Mouse (Mus musculus): ENCODE measurements at regions not wholly inside any gene's neighbourhood (a gene's known extent, or its start where the extent isn't known, plus 50 kb on each side); places are given as distances from the start of the nearest gene placed in this dataset.

DNA sequence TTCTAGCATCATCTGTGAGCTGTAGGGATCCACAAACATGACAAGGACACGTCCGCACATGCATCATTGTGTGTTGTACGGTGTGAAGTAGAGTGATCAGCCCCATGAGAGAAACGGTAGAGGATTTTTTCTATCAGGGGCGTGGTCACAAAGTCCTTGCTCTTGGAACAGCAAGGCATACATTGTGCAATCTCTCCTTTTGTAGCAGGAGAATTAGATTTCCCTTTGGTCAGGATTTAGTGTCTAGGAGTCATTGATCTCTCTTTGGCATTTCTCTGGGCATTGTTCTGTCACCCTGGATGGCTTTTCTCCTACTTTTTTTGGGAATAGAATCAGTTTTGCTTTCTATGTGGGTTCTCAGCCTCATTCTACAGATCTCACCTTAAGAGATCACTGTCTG, 511.3 kb downstream of the Irx1 start:
- Histone ChIP-seq H3K4me2 (replicated peaks; ENCODE audit: low read depth, low read length) (no peak overlapping the region), H3K36me3 (ENCODE audit: insufficient read depth, low read length) (no peaks in the 10 kb centered on the region), H3K4me1 (ENCODE audit: insufficient read depth, low read depth, low read length) (no peaks in the 10 kb centered on the region), H3K27ac (ENCODE audit: low read length) (no peak overlapping the region), H3K27me3 (replicated peaks; ENCODE audit: insufficient read depth, low read length) (no peaks in the 10 kb centered on the region), H3K9me3 (ENCODE audit: low read length) (no peaks in the 10 kb centered on the region), H3K4me3 (ENCODE audit: low read depth, low read length) (no peak overlapping the region), H3K9ac (replicated peaks; ENCODE audit: low read depth) (no peak overlapping the region)
- 81% methylated on average over 5 of the region's 5 CpGs for WGBS
- no peak for DNase-seq (ENCODE audit: low spot score)
- no peak for ATAC-seq
- TF ChIP-seq EP300 (IDR thresholded peaks at IDR 0.05) = no peak
- no peak for TF ChIP-seq CTCF (IDR thresholded peaks at IDR 0.05)

DNA sequence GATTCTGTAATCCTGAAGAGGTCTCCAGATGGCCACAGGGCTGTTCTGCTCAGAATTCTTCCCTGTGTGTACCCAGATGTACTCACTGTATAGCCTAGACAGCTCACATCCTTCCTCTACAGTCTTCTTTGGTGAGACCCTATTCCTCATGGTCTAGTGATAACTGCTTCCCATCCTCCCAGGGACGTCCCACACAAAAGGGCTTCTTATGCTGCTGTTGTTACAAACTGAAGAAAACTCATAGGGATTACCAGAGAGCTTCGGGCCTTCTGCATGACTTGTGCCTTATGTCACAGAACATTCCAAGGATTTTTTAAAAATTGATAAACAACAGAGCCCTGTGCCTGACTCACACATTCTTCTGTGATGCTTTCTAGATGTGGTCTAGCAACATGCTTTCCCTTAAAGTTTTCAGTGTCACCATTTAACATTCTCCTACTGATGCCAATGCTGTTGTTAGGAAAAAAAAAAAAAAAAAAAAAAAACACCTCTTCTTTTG, 525.9 kb downstream of the Irx1 start:
- Histone ChIP-seq H3K27me3 (replicated peaks; ENCODE audit: insufficient read depth, low read length) (no peaks in the 10 kb centered on the region), H3K9ac (replicated peaks; ENCODE audit: low read depth) (no peak overlapping the region), H3K36me3 (ENCODE audit: insufficient read depth, low read length) (no peaks in the 10 kb centered on the region), H3K9me3 (ENCODE audit: low read length) (no peaks in the 10 kb centered on the region), H3K27ac (ENCODE audit: low read length) (no peak overlapping the region), H3K4me2 (replicated peaks; ENCODE audit: low read depth, low read length) (no peak overlapping the region), H3K4me3 (ENCODE audit: low read depth, low read length) (no peak overlapping the region), H3K4me1 (ENCODE audit: insufficient read depth, low read depth, low read length) (no peaks in the 10 kb centered on the region)
- no peak for DNase-seq (ENCODE audit: low spot score)
- 32% methylated on average over 2 of the region's 2 CpGs for WGBS
- no peak for ATAC-seq
- no peak for TF ChIP-seq EP300 (IDR thresholded peaks at IDR 0.05)
- TF ChIP-seq CTCF (IDR thresholded peaks at IDR 0.05) = no peak

DNA sequence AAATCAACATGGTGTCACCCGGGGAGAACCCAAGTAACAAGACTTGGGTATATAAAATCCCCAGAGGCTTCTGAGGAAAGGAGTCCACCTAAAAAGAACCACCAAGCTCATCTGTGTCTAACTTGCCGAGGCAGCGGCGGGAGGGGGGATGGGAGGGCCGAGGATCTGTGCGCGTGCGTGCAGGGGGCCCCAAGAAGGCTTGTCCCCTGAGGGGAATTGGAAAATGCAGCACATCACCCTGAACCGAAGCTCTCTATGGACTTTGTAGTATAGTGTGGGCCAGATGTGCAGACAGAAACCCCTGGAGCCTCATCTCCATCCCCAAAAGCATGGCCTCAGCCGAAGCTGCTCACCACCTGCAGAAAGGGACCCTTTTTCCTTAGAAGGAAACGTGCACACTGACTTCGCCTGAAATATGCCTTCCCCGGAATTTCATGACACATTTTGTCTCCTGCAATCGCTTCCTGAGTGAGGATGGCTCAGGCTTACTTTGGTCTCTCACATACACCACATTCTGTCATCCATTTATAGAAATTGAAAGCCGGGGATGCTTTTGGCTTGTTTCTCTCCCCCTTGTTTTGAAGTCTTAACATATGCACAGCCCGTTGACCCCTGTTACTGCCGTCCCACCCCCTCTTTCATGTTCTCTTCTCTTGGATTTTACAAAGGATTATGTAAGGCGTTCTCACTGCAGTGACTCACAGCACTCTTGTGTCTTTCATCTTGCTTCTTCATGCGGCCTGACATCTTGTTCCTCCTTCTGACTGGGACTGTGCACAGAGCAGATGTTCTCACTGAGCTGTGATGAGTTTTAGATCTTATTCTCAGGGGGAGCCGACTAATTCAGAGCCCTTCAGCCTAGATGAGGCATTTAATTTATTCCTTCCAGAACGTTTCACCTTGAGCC, 559.6 kb downstream of the Irx1 start:
- no peak overlapping the region for H3K9ac ChIP-seq (replicated peaks; ENCODE audit: low read depth)
- no peaks in the 10 kb centered on the region for H3K27me3 ChIP-seq (replicated peaks; ENCODE audit: insufficient read depth, low read length)
- no peaks in the 10 kb centered on the region for H3K36me3 ChIP-seq (ENCODE audit: insufficient read depth, low read length)
- no peak for TF ChIP-seq EP300 (IDR thresholded peaks at IDR 0.05)
- no peaks in the 10 kb centered on the region for H3K9me3 ChIP-seq (ENCODE audit: low read length)
- no peak overlapping the region for H3K4me3 ChIP-seq (ENCODE audit: low read depth, low read length)
- H3K4me1 ChIP-seq (ENCODE audit: insufficient read depth, low read depth, low read length) = no peaks in the 10 kb centered on the region
- H3K27ac ChIP-seq (ENCODE audit: low read length) = no peak overlapping the region
- DNase-seq (ENCODE audit: low spot score) = no peak
- no peak overlapping the region for H3K4me2 ChIP-seq (replicated peaks; ENCODE audit: low read depth, low read length)
- WGBS = 66% methylated on average over 21 of the region's 21 CpGs
- no peak for ATAC-seq

DNA sequence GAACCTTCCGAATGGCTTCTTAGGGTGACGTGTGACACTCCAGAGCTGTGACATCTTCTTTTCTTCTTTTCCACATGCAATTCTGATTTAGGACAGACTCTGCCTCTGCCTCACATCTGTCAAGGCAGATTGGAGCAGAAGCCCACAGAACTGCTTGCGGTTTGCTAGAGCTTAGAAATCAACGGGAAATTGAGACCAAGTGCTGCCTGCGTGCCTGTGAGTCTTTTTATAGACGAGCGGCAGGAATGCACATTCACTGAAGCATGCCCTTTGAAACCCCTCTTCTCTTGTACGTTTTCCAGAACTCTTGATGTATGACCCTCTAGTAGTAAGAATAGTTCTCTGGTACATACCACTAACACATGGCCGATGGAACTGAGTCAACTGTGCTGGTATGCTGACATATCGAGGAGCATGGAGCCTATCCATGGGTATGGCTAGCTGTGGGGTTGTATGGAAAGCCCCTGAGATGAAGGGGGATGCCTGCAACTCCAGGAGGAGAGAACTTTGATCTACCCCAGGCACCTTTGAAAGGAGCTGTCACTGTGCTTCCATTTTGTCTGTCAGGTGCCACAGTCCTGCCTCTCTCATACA, 552.2 kb upstream of the Adamts16 start:
- no peak overlapping the region for H3K4me2 ChIP-seq (replicated peaks; ENCODE audit: low read depth, low read length)
- H3K4me1 ChIP-seq (ENCODE audit: insufficient read depth, low read depth, low read length) = no peaks in the 10 kb centered on the region
- H3K9ac ChIP-seq (replicated peaks; ENCODE audit: low read depth) = no peak overlapping the region
- WGBS = 66% methylated on average over 10 of the region's 10 CpGs
- no peak for DNase-seq (ENCODE audit: low spot score)
- TF ChIP-seq EP300 (IDR thresholded peaks at IDR 0.05) (no peak), CTCF (IDR thresholded peaks at IDR 0.05) (no peak)
- H3K9me3 ChIP-seq (ENCODE audit: low read length) = no peaks in the 10 kb centered on the region
- H3K27me3 ChIP-seq (replicated peaks; ENCODE audit: insufficient read depth, low read length) = no peaks in the 10 kb centered on the region
- no peaks in the 10 kb centered on the region for H3K36me3 ChIP-seq (ENCODE audit: insufficient read depth, low read length)
- H3K4me3 ChIP-seq (ENCODE audit: low read depth, low read length) = no peak overlapping the region
- no peak overlapping the region for H3K27ac ChIP-seq (ENCODE audit: low read length)
- ATAC-seq = no peak

DNA sequence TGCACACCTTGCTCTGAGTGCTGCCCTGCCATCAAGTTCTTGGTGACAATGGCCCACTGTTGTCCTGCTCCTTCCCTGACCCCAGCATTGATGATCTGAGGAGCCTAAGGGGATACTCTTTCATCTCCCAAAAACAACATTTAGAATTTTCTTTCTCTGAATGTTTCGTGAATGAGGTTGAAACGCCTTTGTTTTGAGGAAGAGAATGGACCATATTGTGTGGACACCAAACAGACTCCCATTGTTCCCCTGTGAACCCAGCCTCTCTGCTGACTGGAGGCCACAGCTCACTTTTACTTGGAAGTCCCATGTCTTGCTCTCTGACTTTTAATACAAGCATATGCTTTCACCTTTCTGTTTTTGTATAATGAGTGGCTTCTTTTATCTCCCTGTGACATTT, 537.0 kb upstream of the Adamts16 start:
- no peaks in the 10 kb centered on the region for H3K9me3 ChIP-seq (ENCODE audit: low read length)
- H3K36me3 ChIP-seq (ENCODE audit: insufficient read depth, low read length) = no peaks in the 10 kb centered on the region
- H3K4me1 ChIP-seq (ENCODE audit: insufficient read depth, low read depth, low read length) = no peaks in the 10 kb centered on the region
- H3K27me3 ChIP-seq (replicated peaks; ENCODE audit: insufficient read depth, low read length) = no peaks in the 10 kb centered on the region
- H3K4me2 ChIP-seq (replicated peaks; ENCODE audit: low read depth, low read length) = no peak overlapping the region
- WGBS = 65% methylated on average over 2 of the region's 2 CpGs
- DNase-seq (ENCODE audit: low spot score) = no peak
- H3K9ac ChIP-seq (replicated peaks; ENCODE audit: low read depth) = no peak overlapping the region
- ATAC-seq = no peak
- TF ChIP-seq CTCF (IDR thresholded peaks at IDR 0.05) = no peak
- TF ChIP-seq EP300 (IDR thresholded peaks at IDR 0.05) = no peak
- no peak overlapping the region for H3K4me3 ChIP-seq (ENCODE audit: low read depth, low read length)
- no peak overlapping the region for H3K27ac ChIP-seq (ENCODE audit: low read length)

DNA sequence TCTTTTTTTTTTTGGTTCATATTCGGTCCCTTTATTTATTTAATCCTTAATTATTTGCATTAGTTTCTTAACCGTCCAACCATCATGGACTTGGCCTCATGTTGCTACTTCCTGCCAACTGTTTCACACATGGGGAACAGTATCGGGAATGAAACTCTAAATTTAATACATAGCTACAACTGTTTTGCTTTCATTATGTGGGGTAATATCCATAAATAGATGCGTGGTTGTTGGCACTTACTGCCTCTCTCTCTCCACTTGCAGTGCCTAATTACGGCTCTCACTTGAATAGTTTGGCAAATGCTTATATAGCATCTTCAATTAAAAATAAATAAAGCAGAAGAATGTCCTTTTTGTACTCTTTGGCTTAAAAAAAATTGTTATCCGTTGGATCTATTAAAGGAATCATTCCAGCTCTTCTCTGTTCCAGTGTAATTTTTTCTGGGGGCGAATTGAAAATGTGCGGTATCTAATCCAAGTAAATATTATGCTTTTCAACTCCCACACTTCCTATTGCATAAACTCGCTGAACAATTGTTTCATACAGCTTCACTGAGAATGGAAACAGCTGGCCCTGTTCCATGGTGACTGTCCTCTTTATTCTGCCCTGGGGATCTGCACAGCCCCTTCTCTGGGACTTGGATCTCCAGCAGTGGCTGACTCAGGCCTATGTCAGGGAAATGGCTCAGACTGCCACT, 534.4 kb upstream of the Adamts16 start:
- no peak for TF ChIP-seq CTCF (IDR thresholded peaks at IDR 0.05)
- TF ChIP-seq EP300 (IDR thresholded peaks at IDR 0.05) = no peak
- ATAC-seq (peak; percentile 89), DNase-seq (ENCODE audit: low spot score) (peak; percentile 83)
- H3K4me1 ChIP-seq (ENCODE audit: insufficient read depth, low read depth, low read length) = no peaks in the 10 kb centered on the region
- no peak overlapping the region for H3K27ac ChIP-seq (ENCODE audit: low read length)
- no peaks in the 10 kb centered on the region for H3K36me3 ChIP-seq (ENCODE audit: insufficient read depth, low read length)
- 14% methylated on average over 9 of the region's 9 CpGs for WGBS
- H3K9me3 ChIP-seq (ENCODE audit: low read length) = no peaks in the 10 kb centered on the region
- H3K4me2 ChIP-seq (replicated peaks; ENCODE audit: low read depth, low read length) = peak overlapping the region; percentile 20; the same call in 1 of the 2 replicates
- H3K27me3 ChIP-seq (replicated peaks; ENCODE audit: insufficient read depth, low read length) = no peaks in the 10 kb centered on the region
- H3K4me3 ChIP-seq (ENCODE audit: low read depth, low read length) = 0 out of 2 replicates have a peak overlapping the region, but pooled peaks have one; percentile 4
- H3K9ac ChIP-seq (replicated peaks; ENCODE audit: low read depth) = no peak overlapping the region
